Mouse (Mus musculus) cerebellum, adult 2 months (tissue): Measurements from ENCODE around the gene Cntnap2. TPM values are rescaled to one million over a fixed set of nuclear protein-coding genes. Genes with fewer than 3 reads are reported as not detected.

ENCODE experiments used
- DNase-seq, 2 experiments: peaks; one replicate each; pipeline ENCODE4 v3.0.0; 2021
- H3K27ac ChIP-seq: fragments of 200-500 bp; 2 replicates; pipeline ENCODE4 v1.5.1; 2012; ENCODE audit warnings: low read length, control low read depth, inconsistent platforms; ENCODE audit not compliant: insufficient read depth
- H3K27me3 ChIP-seq: fragments of 200-500 bp; 2 replicates; pipeline ENCODE4 v1.6.1; 2012; ENCODE audit warnings: inconsistent platforms, mild to moderate bottlenecking, low read length, moderate library complexity; ENCODE audit not compliant: control insufficient read depth, insufficient read depth
- H3K4me1 ChIP-seq: fragments of 200-500 bp; 2 replicates; pipeline ENCODE4 v1.6.1; 2011; ENCODE audit warnings: low read length; ENCODE audit not compliant: control insufficient read depth, insufficient read depth
- H3K4me3 ChIP-seq: fragments of 200-500 bp; replicated peaks from 2 replicates; pipeline ENCODE3; 2011; ENCODE audit warnings: mild to moderate bottlenecking, low read depth, low read length, control low read depth; ENCODE audit not compliant: insufficient read depth
- CTCF ChIP-seq: fragments of 200-500 bp; IDR thresholded peaks from 2 replicates; pipeline ENCODE4 v1.5.1; 2011; ENCODE audit warnings: low read depth, mild to moderate bottlenecking, control low read depth, low read length, moderate library complexity, borderline replicate concordance; ENCODE audit not compliant: insufficient read depth
- POLR2A ChIP-seq: fragments of 200-500 bp; IDR thresholded peaks from 2 replicates; pipeline ENCODE4 v1.6.1; 2011; ENCODE audit warnings: low read length, control low read depth, borderline replicate concordance; ENCODE audit not compliant: insufficient read depth
- WGBS: fragments of 180-500 bp; shearing (Covaris S2); methylation state at CpG from one replicate; pipeline ENCODE4 v1.1.7; 2018; 5-methylcytosine and 5-hydroxymethylcytosine counted together
- polyA plus RNA-seq: library from polyadenylated mRNA; depleted of rRNA; stranded (reverse); fragments of >200 nt; gene quantifications from 2 replicates; pipeline ENCODE4 v1.2.3, GENCODE M21; 2012

Gene Cntnap2
- polyA plus RNA-seq, 1 experiment, result 32.4 TPM

DNA sequence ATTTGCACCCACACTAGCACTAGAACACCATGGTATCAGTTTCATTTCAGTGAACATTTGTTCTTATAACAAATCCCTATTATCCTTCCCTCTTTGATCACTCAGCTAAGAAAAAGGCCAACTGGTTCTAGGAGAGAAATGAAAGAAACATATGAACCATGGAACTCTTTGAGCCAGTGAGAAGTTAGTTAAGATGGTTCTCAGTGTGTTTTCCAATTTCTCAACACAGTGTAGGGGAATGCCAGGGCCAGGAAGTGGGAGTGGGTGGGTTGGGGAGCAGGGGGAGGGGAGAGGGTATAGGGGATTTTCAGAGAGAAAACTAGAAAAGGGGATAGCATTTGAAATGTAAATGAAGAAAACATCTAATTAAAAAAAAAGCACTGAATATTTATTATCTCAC, 286.8 kb downstream of the Cntnap2 start:
- no peak for DNase-seq
- Histone ChIP-seq H3K27ac (no peak overlapping the region), H3K4me3 (no peak overlapping the region), H3K4me1 (no peaks in the 10 kb centered on the region), H3K27me3 (no peaks in the 10 kb centered on the region)
- TF ChIP-seq POLR2A, result no peak
- TF ChIP-seq CTCF, result no peak

DNA sequence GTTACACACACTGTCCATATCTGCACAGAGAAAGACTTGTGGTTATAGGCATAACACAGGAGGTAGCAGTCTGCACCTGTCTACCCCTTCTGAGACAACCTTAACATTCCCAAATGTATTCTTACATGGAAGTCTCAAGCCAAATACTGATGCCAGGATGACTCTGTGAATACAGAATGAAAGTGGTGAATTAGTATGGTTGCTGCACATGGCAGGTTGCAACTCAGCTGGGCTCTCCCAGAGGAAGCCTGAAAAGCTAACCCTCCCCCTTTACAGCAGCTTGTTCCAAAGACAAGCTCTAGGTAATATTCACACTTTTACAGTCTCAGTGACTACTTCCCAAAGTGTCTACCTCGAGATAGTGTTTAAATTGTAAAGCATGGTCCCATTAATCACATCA, 307.3 kb downstream of the Cntnap2 start:
- peak in 1 of 2 experiments; percentile 68 for DNase-seq
- no peak overlapping the region for H3K27ac ChIP-seq
- no peak overlapping the region for H3K4me3 ChIP-seq
- H3K4me1 ChIP-seq, result no peaks in the 10 kb centered on the region
- WGBS, result 9% methylated on average over 1 of the region's 1 CpGs
- no peaks in the 10 kb centered on the region for H3K27me3 ChIP-seq
- TF ChIP-seq POLR2A (no peak), CTCF (no peak)

DNA sequence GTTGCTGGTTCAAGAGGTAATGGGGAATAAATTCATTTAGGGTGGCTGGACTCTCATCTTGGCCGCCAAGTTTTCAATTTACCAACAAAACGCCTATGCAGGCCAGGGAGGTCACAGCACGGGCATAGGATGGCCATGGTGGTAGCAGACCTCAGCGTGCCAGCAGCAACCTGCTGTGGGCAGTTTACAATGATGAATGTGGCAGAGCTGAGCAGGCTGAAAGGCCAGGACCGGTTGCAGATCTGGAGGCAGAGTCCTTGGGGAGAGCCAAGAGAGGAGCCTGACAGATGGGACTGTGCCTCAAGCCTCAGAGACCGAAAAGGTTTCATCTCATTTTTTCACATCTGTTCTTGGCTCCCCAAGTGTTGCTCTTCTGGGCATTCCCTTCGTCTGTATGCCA, 322.0 kb downstream of the Cntnap2 start:
- peaks cover 2% of the 10 kb centered on the region for H3K4me1 ChIP-seq
- TF ChIP-seq CTCF (no peak), POLR2A (no peak)
- WGBS, result 8% methylated on average over 7 of the region's 7 CpGs
- H3K27me3 ChIP-seq, result no peaks in the 10 kb centered on the region
- H3K4me3 ChIP-seq, result no peak overlapping the region
- no peak overlapping the region for H3K27ac ChIP-seq
- peak; percentile 55 to 79 for DNase-seq

DNA sequence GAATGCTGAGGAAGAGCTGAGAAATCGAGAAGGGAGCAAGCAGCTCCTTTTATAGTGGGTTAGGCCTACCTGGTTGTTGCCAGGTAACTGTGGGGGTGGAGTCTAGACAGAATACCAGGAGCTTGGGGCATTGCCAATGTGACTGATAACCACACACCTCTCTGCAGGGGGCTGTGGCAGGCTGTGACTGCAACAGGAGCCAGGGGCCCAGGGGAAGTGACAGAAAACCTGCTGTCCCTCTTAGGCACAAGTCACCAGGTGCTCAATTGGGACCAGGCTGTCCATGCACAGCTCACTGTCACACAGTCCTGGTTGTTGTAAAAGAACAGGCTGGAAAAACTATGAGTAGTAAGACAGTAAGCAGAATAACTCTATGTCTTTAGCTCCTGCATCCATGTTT, 329.9 kb downstream of the Cntnap2 start:
- Histone ChIP-seq H3K4me1 (peaks cover 5% of the 10 kb centered on the region; the same call in 1 of the 2 replicates), H3K27ac (no peak overlapping the region), H3K4me3 (no peak overlapping the region), H3K27me3 (no peaks in the 10 kb centered on the region)
- no peak for TF ChIP-seq CTCF
- no peak for TF ChIP-seq POLR2A
- DNase-seq, result peak; percentile 21 to 37
- WGBS, result 11% methylated on average over 1 of the region's 1 CpGs

DNA sequence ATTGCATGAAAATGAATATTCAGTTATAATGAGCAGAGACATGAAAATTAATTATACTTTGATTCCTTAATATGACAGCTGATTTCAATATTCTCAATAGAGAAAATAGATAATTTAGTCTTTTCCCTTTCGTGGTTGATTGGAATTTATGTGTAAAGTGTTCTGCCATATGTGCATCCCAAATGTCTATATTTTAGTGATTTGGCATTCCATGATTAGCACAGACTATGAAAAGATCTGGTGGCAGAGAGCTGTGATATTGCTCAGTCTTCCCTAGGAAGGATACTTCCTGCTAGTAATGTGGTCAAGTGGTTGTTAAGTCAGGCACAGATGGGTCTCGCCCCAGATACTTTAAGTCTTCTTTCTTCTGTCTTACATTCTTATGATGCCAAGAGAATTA, 354.5 kb downstream of the Cntnap2 start:
- no peak for DNase-seq
- no peak for TF ChIP-seq CTCF
- no peak for TF ChIP-seq POLR2A
- Histone ChIP-seq H3K4me1 (no peaks in the 10 kb centered on the region), H3K4me3 (no peak overlapping the region), H3K27ac (no peak overlapping the region), H3K27me3 (no peaks in the 10 kb centered on the region)
- 74% methylated on average over 2 of the region's 2 CpGs for WGBS

DNA sequence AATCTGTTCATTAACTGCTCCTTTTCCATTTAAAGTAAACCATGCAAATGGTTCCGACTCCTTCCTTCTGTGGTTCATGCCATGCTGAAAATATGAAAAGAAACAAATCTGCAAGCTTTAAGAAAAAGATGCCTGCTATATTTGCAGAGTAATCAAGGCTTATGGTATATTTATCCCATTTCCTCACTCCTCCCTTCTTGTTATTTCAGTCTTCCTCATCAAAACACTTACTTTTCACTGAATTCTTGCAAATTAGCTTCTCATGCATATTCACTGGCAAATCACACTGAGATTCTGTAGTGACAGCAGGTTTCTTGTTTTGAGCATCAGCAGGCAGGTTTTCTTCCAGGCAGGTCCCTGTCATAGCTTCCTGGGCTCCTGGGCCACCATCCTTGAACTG, 396.3 kb downstream of the Cntnap2 start:
- 100% methylated on average over 1 of the region's 1 CpGs for WGBS
- Histone ChIP-seq H3K4me3 (no peak overlapping the region), H3K4me1 (no peaks in the 10 kb centered on the region), H3K27me3 (no peaks in the 10 kb centered on the region), H3K27ac (no peak overlapping the region)
- DNase-seq, result no peak
- no peak for TF ChIP-seq POLR2A
- TF ChIP-seq CTCF, result no peak

DNA sequence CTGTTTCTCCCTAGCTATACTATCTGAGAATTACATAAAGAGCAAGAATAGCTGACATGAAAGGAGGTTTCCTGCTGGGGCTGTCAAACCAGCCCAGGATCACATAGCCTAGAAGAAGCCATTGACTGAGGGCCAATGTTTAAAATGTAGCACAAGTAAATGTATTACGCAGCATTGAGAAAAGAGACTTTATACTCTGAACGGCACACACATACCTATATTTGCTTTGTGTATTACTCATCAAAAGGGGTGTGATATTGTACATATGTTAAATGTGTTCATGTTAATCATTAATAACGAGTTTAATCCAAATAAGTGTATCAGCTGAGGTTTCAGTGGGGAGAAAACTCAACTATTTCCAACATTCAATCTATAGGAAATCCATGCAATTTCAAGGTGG, 459.1 kb downstream of the Cntnap2 start:
- TF ChIP-seq CTCF (no peak), POLR2A (no peak)
- no peak overlapping the region for H3K27ac ChIP-seq
- H3K4me3 ChIP-seq, result no peak overlapping the region
- DNase-seq, result peak in 1 of 2 experiments; percentile 50
- no peaks in the 10 kb centered on the region for H3K4me1 ChIP-seq
- no peaks in the 10 kb centered on the region for H3K27me3 ChIP-seq
- WGBS, result 37% methylated on average over 3 of the region's 3 CpGs

DNA sequence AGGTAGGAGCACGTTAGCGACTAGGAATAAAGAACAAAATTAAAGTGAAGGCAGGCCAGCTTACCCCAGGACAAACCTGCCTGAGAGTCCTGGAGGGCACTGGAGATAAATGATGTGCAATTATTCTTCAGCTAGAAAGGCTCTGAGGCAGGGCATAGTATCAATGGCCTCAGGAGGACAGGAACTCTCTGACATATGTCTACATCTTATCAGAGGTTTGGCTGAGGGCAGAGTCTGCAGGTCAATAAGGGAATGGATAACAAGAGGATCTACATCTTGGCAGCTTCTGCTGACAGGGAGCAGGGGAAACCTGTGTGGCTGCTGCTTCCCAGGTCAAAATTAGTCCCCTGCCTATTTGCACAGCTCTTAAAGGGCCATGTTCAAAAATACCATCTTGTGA, 477.8 kb downstream of the Cntnap2 start:
- no peak overlapping the region for H3K27ac ChIP-seq
- H3K4me1 ChIP-seq, result no peaks in the 10 kb centered on the region
- H3K4me3 ChIP-seq, result no peak overlapping the region
- TF ChIP-seq POLR2A (no peak), CTCF (no peak)
- no peak for DNase-seq
- H3K27me3 ChIP-seq, result no peaks in the 10 kb centered on the region
- WGBS, result 33% methylated on average over 2 of the region's 2 CpGs

DNA sequence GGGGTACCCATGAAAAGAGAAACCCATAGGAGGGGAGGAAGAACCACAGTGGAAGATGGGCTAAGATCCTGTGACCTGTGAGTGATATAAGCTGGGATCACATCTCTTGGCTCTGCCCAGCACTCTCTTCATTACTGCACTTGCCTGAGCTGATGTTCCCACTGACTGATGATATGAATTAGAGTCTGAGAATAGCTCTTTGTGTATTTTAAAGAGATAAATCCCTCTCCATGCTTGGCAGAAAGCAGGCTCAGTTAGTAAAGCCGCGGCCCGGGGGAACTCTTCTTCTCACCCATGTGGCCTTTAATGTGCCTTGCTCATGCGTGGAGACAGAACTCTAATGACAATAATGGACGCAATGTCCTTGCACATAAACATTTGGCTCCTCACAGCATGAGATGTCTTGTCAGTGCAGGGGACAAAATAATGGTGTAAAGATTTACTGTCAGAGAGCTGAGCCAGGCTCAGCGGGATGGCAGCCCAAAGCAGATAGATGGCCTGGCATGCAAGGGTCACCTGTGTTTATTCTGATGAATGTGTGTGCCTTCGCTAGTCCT, 485.2 kb downstream of the Cntnap2 start:
- no peak overlapping the region for H3K4me3 ChIP-seq
- TF ChIP-seq CTCF (no peak), POLR2A (no peak)
- 7% methylated on average over 7 of the region's 7 CpGs for WGBS
- H3K4me1 ChIP-seq, result peaks cover 4% of the 10 kb centered on the region
- DNase-seq, result peak; percentile 37 to 67
- no peaks in the 10 kb centered on the region for H3K27me3 ChIP-seq
- H3K27ac ChIP-seq, result no peak overlapping the region
